Mouse (Mus musculus) liver, adult 10 weeks (tissue): ENCODE results near the gene Spg20. TPM values are rescaled to one million over a fixed set of nuclear protein-coding genes. Genes with fewer than 3 reads are reported as not detected.

Experiments used
- polyA plus RNA-seq: library from polyadenylated mRNA; stranded (reverse); fragments of 350-450 nt; fragmentation: Illumina TruSeq; extraction: RNeasy Lipid Tissue Mini Kit (QIAGEN cat#74804); gene quantifications from one replicate; pipeline ENCODE4 v1.2.3, GENCODE M21; 2014; ENCODE audit warnings: low read depth, low replicate concordance

Spg20 gene
- 23.4 TPM for polyA plus RNA-seq

GRCm38 (mm10) chr3:55111935-55112709 lies at the start of gene Spg20:
Gene Spg20 (plus strand): TSS chr3:55112108.

GRCm38 (mm10) chr3:55137039-55137438 lies 25.1 kb downstream of the Spg20 start, which contains the start of gene Ccdc169:
Gene Ccdc169 (plus strand): TSS chr3:55137339.

DNA sequence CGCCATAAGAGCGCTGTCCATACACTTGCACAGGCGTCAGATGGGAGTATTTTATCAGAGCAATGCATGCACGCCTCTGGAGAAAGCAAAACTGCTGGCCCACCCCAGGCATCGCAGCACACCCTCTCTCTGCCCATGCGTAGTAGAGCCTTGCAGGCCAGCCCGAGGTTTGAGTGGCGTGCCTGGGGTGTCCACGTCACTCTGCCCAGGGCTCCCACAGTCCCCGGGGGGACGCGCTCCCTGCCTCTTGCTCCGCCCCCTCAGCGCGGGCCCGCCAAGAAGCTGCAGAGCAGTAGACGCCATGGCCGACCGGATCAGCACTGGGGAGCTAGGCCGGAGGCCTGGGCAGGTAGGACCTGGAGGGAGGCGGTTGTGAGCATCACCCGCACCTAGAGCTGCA lies 69.9 kb downstream of the Spg20 start, which contains the start of gene Sohlh2:
Gene Sohlh2, plus strand, starts transcription at position 263 of the 400 bp plus-strand sequence.

Other genes starting within 250 kb of the Spg20 start
- not detected for gene Sertm1, start 196.2 kb upstream of the Spg20 start, polyA plus RNA-seq
- not detected for gene Ccna1, start 56.6 kb upstream of the Spg20 start, polyA plus RNA-seq
- 0.40 TPM for gene Ccdc169, start 25.2 kb downstream of the Spg20 start, polyA plus RNA-seq
- gene Sohlh2, start 69.9 kb downstream of the Spg20 start, polyA plus RNA-seq = not detected
- 0.08 TPM for gene Dclk1, start 130.3 kb downstream of the Spg20 start, polyA plus RNA-seq